In genomic region chr2:27493971-27494370, GRCm38 (mm10) we compare ENCODE assay signal across 16 mouse cellular contexts. TPM values are rescaled to one million over a fixed set of nuclear protein-coding genes. Genes with fewer than 3 reads are reported as not detected.
A peak's percentile ranks its signal among the peaks of the same experiment; 100 is the strongest.
DNase-seq lines count a peak whose midpoint lies in the region; ATAC-seq and TF ChIP-seq lines count a peak whose summit lies in the region.
"Had no signal": no experiment of that assay in that cellular context is flagged by ENCODE, and none has a peak within 500 bp of the region (broad histone marks: within the 10 kb centered on the region; RNA-seq: fewer than 3 reads in every experiment).

No protein-coding gene starts in this region.

- H3K36me3 ChIP-seq in liver, postnatal 0 days (replicated peaks; ENCODE audit: insufficient read depth, low read length), result no peaks in the 10 kb centered on the region
- H3K36me3 ChIP-seq in liver, embryonic 12.5 days, result 0 out of 2 replicates have a peak, but pooled peaks cover 2% of the 10 kb centered on the region
- H3K36me3 ChIP-seq in forebrain, embryonic 11.5 days (ENCODE audit: control insufficient read depth, insufficient read depth, low read length), result no peaks in the 10 kb centered on the region
- H3K36me3 ChIP-seq: embryonic facial prominence, embryonic 12.5 days; hindbrain, embryonic 15.5 days had no signal

- H3K9me3 ChIP-seq in liver, postnatal 0 days (ENCODE audit: low read length), result no peaks in the 10 kb centered on the region
- H3K9me3 ChIP-seq in liver, embryonic 12.5 days (replicated peaks), result peaks cover 17% of the 10 kb centered on the region
- no peaks in the 10 kb centered on the region for H3K9me3 ChIP-seq in forebrain, embryonic 11.5 days (ENCODE audit: control insufficient read depth, low read length)
- H3K9me3 ChIP-seq: embryonic facial prominence, embryonic 12.5 days; hindbrain, embryonic 15.5 days had no signal

- no peak overlapping the region for H3K27ac ChIP-seq in liver, postnatal 0 days (ENCODE audit: low read depth)
- H3K27ac ChIP-seq in liver, embryonic 12.5 days, result no peak overlapping the region
- no peak overlapping the region for H3K27ac ChIP-seq in forebrain, embryonic 11.5 days (ENCODE audit: low read depth, low read length)
- H3K27ac ChIP-seq: embryonic facial prominence, embryonic 12.5 days; hindbrain, embryonic 15.5 days had no signal

- no peak for TF ChIP-seq EP300 in liver, postnatal 0 days (IDR thresholded peaks at IDR 0.05; ENCODE audit: low read depth)

- no peak overlapping the region for H3K4me2 ChIP-seq in liver, postnatal 0 days (ENCODE audit: low read depth, low read length)
- H3K4me2 ChIP-seq in liver, embryonic 12.5 days, result no peak overlapping the region
- no peak overlapping the region for H3K4me2 ChIP-seq in forebrain, embryonic 11.5 days (ENCODE audit: low read depth, low read length, severe bottlenecking)
- H3K4me2 ChIP-seq: embryonic facial prominence, embryonic 12.5 days; heart, embryonic 11.5 days; hindbrain, embryonic 15.5 days had no signal

- 80% methylated on average over 3 of the region's 3 CpGs for WGBS in liver, postnatal 0 days (ENCODE audit: insufficient replicate concordance)
- 81% methylated on average over 3 of the region's 3 CpGs for WGBS in liver, embryonic 12.5 days (ENCODE audit: insufficient replicate concordance)
- 88% methylated on average over 3 of the region's 3 CpGs for WGBS in forebrain, embryonic 11.5 days

- no peak overlapping the region for H3K9ac ChIP-seq in liver, postnatal 0 days (replicated peaks)
- H3K9ac ChIP-seq in liver, embryonic 12.5 days, result no peak overlapping the region
- no peak overlapping the region for H3K9ac ChIP-seq in forebrain, embryonic 11.5 days (ENCODE audit: low read length)
- H3K9ac ChIP-seq: embryonic facial prominence, embryonic 12.5 days; hindbrain, embryonic 15.5 days had no signal

- H3K4me3 ChIP-seq in liver, postnatal 0 days (ENCODE audit: low read depth, low read length), result no peak overlapping the region
- H3K4me3 ChIP-seq in liver, embryonic 12.5 days, result no peak overlapping the region
- no peak overlapping the region for H3K4me3 ChIP-seq in forebrain, embryonic 11.5 days (ENCODE audit: low read depth, low read length)
- H3K4me3 ChIP-seq: embryonic facial prominence, embryonic 12.5 days; hindbrain, embryonic 15.5 days had no signal

- peak; percentile 46 for TF ChIP-seq CTCF in liver, postnatal 0 days (IDR thresholded peaks at IDR 0.05; ENCODE audit: low read depth)

- no peak for DNase-seq in liver, postnatal 0 days
- peak; percentile 25 for DNase-seq in CD4-positive helper T cell, adult 2 months (ENCODE audit: low read depth, low spot score)
- DNase-seq in R1 (ENCODE audit: low read depth, low spot score), result peak; percentile 81
- peak; percentile 50 for DNase-seq in naive thymus-derived CD4-positive, alpha-beta T cell, adult 2 months (ENCODE audit: low read depth)
- DNase-seq in urinary bladder, postnatal 25 days (ENCODE audit: low spot score), result no peak
- DNase-seq in forebrain, embryonic 11.5 days (ENCODE audit: low spot score), result no peak
- no peak for DNase-seq in layer of hippocampus, adult 9-10 months (ENCODE audit: low spot score)
- DNase-seq: adrenal gland, postnatal 14 days; cerebellum, adult 18-20 months; gastrocnemius, postnatal 36 days; kidney, adult 9 months had no signal

- H3K27me3 ChIP-seq in liver, postnatal 0 days (ENCODE audit: insufficient read depth, low read length), result no peaks in the 10 kb centered on the region
- H3K27me3 ChIP-seq in liver, embryonic 12.5 days (replicated peaks), result no peaks in the 10 kb centered on the region
- H3K27me3 ChIP-seq in forebrain, embryonic 11.5 days (ENCODE audit: control insufficient read depth, insufficient read depth, low read length), result no peaks in the 10 kb centered on the region
- H3K27me3 ChIP-seq: embryonic facial prominence, embryonic 12.5 days; hindbrain, embryonic 15.5 days had no signal

- no peak for ATAC-seq in liver, postnatal 0 days
- no peak for ATAC-seq in liver, embryonic 12.5 days
- no peak for ATAC-seq in forebrain, embryonic 11.5 days (replicated peaks; ENCODE audit: low FRiP score)
- ATAC-seq: midbrain, embryonic 16.5 days had no signal

- H3K4me1 ChIP-seq in liver, postnatal 0 days (ENCODE audit: insufficient read depth), result no peaks in the 10 kb centered on the region
- H3K4me1 ChIP-seq in liver, embryonic 12.5 days, result peaks cover 10% of the 10 kb centered on the region
- H3K4me1 ChIP-seq in forebrain, embryonic 11.5 days (replicated peaks; ENCODE audit: control insufficient read depth, insufficient read depth, low read length), result 0 out of 2 replicates have a peak, but pooled peaks cover 2% of the 10 kb centered on the region
- H3K4me1 ChIP-seq: embryonic facial prominence, embryonic 12.5 days had no signal

RNA-seq across cellular contexts. Expression of gene Brd3, which starts 13.5 kb away (rescaled TPM):
- 26.2 and 29.7 TPM in 2 replicates for polyA plus RNA-seq in liver, postnatal 0 days (2015; fragmentation: Nextera tagmentation; extraction: Ambion mirVana)
- 38.5 and 39.0 TPM in 2 replicates for polyA plus RNA-seq in liver, embryonic 12.5 days (2016; fragmentation: Nextera tagmentation; extraction: Ambion mirVana)
- polyA plus RNA-seq in forebrain, embryonic 11.5 days (2014; fragmentation: Nextera tagmentation; extraction: Ambion mirVana), result 188 and 191 TPM in 2 replicates

RNA-seq across cellular contexts. Expression of gene Wdr5, which starts 21.0 kb away (rescaled TPM):
- 14.6 and 16.6 TPM in 2 replicates for polyA plus RNA-seq in liver, postnatal 0 days (2015; fragmentation: Nextera tagmentation; extraction: Ambion mirVana)
- 47.2 and 47.3 TPM in 2 replicates for polyA plus RNA-seq in liver, embryonic 12.5 days (2016; fragmentation: Nextera tagmentation; extraction: Ambion mirVana)
- polyA plus RNA-seq in forebrain, embryonic 11.5 days (2014; fragmentation: Nextera tagmentation; extraction: Ambion mirVana), result 74.5 and 84.0 TPM in 2 replicates

RNA-seq across cellular contexts. Expression of gene Brd3os, which starts 51.8 kb away (rescaled TPM):
- polyA plus RNA-seq in liver, postnatal 0 days (2015; fragmentation: Nextera tagmentation; extraction: Ambion mirVana), result 0.25 and 0.35 TPM in 2 replicates
- 1.3 and 1.4 TPM in 2 replicates for polyA plus RNA-seq in liver, embryonic 12.5 days (2016; fragmentation: Nextera tagmentation; extraction: Ambion mirVana)
- 14.4 and 16.0 TPM in 2 replicates for polyA plus RNA-seq in forebrain, embryonic 11.5 days (2014; fragmentation: Nextera tagmentation; extraction: Ambion mirVana)

Comparison
In these comparisons a context has a peak if more than half of its experiments do, and no peak if none do; other contexts are left out.
1. DNase-seq: peak in CD4-positive helper T cell, adult 2 months (single experiment), R1 (single experiment) and naive thymus-derived CD4-positive, alpha-beta T cell, adult 2 months (single experiment); none in liver, postnatal 0 days (single experiment), urinary bladder, postnatal 25 days (single experiment), forebrain, embryonic 11.5 days (single experiment) and layer of hippocampus, adult 9-10 months (single experiment).